In the genomic region with DNA sequence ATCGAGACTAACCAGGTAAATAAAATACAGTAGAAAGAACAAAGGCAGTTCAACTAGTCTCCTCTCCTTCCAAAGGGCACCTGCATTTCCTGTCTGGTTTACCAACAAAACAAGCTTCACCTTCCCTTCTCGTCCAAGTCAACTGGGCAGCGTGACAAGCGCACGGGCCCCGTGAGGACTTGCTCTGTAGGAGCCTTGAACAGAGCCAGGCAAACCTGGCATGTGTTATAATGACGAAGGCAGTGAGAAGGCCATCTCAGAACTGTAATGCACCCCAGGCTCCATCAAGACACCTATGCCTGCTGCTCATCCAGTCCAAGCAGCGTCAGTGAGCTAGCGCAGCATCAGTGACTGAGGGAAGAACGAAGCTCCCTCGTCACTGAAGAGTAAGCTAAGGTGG, we compare ENCODE assay signal across 26 mouse cellular contexts. TPM values are rescaled to one million over a fixed set of nuclear protein-coding genes. Genes with fewer than 3 reads are reported as not detected.
DNase-seq lines count a peak whose midpoint lies in the region.
"Had no signal": no experiment of that assay in that cellular context is flagged by ENCODE, and none has a peak within 500 bp of the region (broad histone marks: within the 10 kb centered on the region; RNA-seq: fewer than 3 reads in every experiment).

No protein-coding gene starts in this region.

- peak; percentile 54 for DNase-seq in adrenal gland, postnatal 14 days
- DNase-seq in adrenal gland, adult 2 months = no peak
- DNase-seq in layer of hippocampus, postnatal 10 days (ENCODE audit: low spot score in 2 of 2) = peak; percentile 2 to 8
- DNase-seq in layer of hippocampus, adult 8-10 months (ENCODE audit: low spot score in 2 of 2) = no peak
- peak; percentile 73 to 75 for DNase-seq in cerebellum, adult 18-20 months
- peak; percentile 80 to 85 for DNase-seq in cerebellum, postnatal 25 days
- DNase-seq in thymus, postnatal 4 days = no peak
- DNase-seq: forebrain, postnatal 0 days; kidney, postnatal 14 days; left cerebral cortex, postnatal 4 days; liver; thymus, postnatal 36 days had no signal

RNA-seq across cellular contexts. Expression of gene Nhlrc3, which starts 12.5 kb away (rescaled TPM):
- 9.8 and 11.9 TPM in 2 replicates for total RNA-seq in adrenal gland, postnatal 14 days (2021)
- 10 to 100 TPM; 10.2 to 11.1 TPM for total RNA-seq in adrenal gland, adult 2 months (2021)
- polyA plus RNA-seq in adrenal gland, adult 2 months (2012; rRNA removed) = 8.2 and 10.7 TPM in 2 replicates
- total RNA-seq in layer of hippocampus, postnatal 10 days (2021) = 1 to 10 TPM; 8.5 to 9.9 TPM
- total RNA-seq in layer of hippocampus, adult 8-10 months (2022) = 10 to 100 TPM in 3 of 4 experiments, 1 to 10 TPM in 1; 8.3 to 12.6 (median 10.9) TPM

RNA-seq across cellular contexts. Expression of gene Proser1, which starts 12.8 kb away (rescaled TPM):
- 22.4 and 25.6 TPM in 2 replicates for total RNA-seq in adrenal gland, postnatal 14 days (2021)
- 10 to 100 TPM; 14.1 to 20.8 TPM for total RNA-seq in adrenal gland, adult 2 months (2021)
- 50.4 and 54.1 TPM in 2 replicates for polyA plus RNA-seq in adrenal gland, adult 2 months (2012; rRNA removed)
- total RNA-seq in layer of hippocampus, postnatal 10 days (2021) = 10 to 100 TPM; 27.1 to 27.9 TPM
- total RNA-seq in layer of hippocampus, adult 8-10 months (2022) = 10 to 100 TPM; 23.8 to 26.5 (median 24.1) TPM

RNA-seq across cellular contexts. Expression of gene Stoml3, which starts 37.8 kb away (rescaled TPM):
- total RNA-seq in adrenal gland, postnatal 14 days (2021) = not detected in 2 replicates
- total RNA-seq in adrenal gland, adult 2 months (2021) = not detected
- polyA plus RNA-seq in adrenal gland, adult 2 months (2012; rRNA removed) = not detected in 2 replicates
- 1 to 10 TPM in 1 of 2 experiments, under 1 TPM in 1; 0.55 to 1.7 TPM for total RNA-seq in layer of hippocampus, postnatal 10 days (2021)
- total RNA-seq in layer of hippocampus, adult 8-10 months (2022) = 1 to 10 TPM in 1 of 4 experiments, under 1 TPM in 3; 0.87 to 1.5 (median 0.95) TPM
- total RNA-seq: ES-E14; gastrocnemius, adult 8-10 months; heart, adult 2 months; hindbrain, postnatal 0 days; left cerebral cortex, adult 2 months; left cerebral cortex, postnatal 4 days; megakaryocyte progenitor cell, adult 5-6 weeks had no signal
- polyA plus RNA-seq: CD4-positive, CD25-positive, alpha-beta regulatory T cell, adult 4 months; heart, adult 2 months; heart, embryonic 15.5 days; hindbrain, embryonic 10.5 days; hindbrain, postnatal 0 days; intestine, postnatal 0 days; liver, embryonic 16.5 days; midbrain, embryonic 12.5 days; small intestine, adult 2 months; testis, adult 2 months had no signal

Comparison
In these comparisons a context has a peak if more than half of its experiments do, and no peak if none do; other contexts are left out.
1. DNase-seq: peak in adrenal gland, postnatal 14 days (single experiment), layer of hippocampus, postnatal 10 days (2 of 2), cerebellum, adult 18-20 months (2 of 2) and cerebellum, postnatal 25 days (2 of 2); none in adrenal gland, adult 2 months (single experiment), layer of hippocampus, adult 8-10 months (0 of 2) and thymus, postnatal 4 days (single experiment).